Mouse (Mus musculus) frontal cortex, adult 2 months (tissue): ENCODE results near the gene Pld4. TPM values are rescaled to one million over a fixed set of nuclear protein-coding genes. Genes with fewer than 3 reads are reported as not detected.

ENCODE experiments used
- DNase-seq, 2 experiments: peaks; one replicate each; pipeline ENCODE4 v3.0.0; 2022; ENCODE audit warnings: low spot score in 1 of 2; ENCODE audit errors: extremely low spot score in 1 of 2
- polyA plus RNA-seq: library from polyadenylated mRNA; depleted of rRNA; stranded (reverse); fragments of >200 nt; gene quantifications from 2 replicates; pipeline ENCODE4 v1.2.3, GENCODE M21; 2012

The Pld4 gene
- polyA plus RNA-seq, 1 experiment = 20.4 TPM

DNA sequence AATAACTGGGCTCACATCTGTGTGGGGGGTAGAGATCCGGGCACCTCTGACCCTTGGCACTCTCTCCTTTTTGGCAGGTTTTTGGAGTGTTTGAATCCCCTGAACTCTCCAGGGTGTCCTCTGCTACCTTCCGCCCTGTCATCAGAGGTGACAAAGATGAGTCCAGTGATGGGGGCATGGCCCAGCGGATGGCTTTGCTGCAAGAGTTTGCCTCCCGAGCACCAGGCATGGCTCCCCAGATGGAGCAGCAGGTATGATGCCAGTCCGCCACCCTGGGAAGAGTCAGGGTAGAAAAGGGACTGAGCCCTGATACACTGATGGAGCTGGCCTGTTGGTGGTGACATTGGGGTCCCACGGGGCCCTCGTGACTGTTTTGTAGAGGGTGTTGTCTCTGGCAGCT, 23.4 kb upstream of the Pld4 start:
- DNase-seq = no peak

DNA sequence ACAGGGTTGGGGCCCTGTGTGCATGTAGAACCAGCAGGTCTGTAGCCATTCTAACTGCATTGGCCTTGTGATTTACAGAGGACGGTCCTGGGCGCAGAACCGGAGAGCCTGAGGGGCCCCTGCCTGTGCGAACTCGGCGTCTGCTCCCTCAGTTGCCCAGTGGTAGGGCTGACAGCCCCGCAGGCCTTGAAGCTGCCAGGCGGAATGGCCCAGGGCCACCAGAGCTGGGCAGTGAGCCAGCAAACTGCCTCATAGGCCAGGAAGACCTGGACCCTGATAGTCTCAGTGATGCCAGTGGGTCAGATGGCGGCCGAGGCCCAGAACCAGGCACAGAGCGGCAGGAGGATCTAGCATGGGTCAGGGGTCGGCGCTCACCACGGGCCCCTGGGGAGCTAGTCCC, 22.7 kb upstream of the Pld4 start:
- peak in 1 of 2 experiments; percentile 72 for DNase-seq

DNA sequence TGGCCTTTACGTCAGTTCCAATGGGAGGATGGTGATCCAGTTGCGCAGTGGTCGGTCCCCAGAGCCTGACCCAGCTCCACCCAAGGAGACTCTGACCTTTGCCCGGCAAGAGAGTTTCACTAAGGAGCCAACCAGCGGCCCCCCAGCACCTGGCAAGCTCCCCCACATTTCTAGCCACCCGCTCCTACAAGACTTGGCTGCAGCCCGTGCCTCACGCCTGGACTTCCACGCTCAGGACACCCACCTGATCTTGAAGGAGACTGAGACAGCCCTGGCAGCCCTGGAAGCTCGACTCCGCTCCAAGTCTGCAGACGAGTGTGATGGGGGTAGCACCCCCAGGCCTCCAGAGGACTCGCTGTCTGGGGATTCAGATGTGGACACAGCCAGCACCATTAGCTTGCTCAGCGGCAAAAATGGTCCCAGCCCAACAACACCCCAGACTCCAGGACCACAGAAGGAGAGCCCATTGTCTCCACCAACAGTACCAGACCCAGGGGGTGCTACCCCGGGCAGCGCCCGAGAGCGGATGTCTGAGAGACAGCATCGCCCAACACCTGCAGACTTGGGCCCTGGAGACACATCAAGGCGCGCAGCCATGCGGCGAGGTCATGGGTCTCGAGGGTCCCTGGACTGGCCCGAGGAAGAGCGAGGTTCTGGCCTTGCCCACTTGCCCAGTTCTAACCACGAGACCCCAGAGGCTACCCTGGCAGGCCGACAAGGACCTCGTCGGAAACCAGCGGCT, 22.0 kb upstream of the Pld4 start:
- no peak for DNase-seq

DNA sequence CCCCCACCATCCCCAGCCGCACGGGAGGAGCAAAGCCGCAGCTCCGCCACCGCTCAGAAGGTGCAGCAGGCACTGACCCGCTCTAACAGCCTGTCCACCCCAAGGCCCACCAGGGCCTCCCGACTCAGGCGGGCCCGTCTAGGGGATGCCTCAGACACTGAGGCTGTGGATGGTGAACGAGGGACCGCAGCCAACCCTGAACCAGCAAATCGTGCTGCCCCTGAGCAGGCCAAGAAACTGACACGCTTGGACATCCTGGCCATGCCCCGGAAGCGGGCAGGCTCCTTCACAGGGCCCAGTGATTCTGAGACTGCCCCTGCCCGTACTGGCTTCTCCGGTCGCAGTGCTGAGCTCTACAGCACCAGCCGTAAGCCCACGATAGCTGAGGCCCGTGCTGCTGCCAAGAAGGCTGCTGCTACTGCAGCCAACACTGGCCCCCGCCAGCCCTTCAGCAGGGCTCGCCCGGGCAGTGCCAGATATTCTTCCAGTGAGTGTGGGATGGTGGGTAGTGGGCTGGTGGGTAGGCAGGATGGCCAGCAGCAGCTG, 21.4 kb upstream of the Pld4 start:
- no peak for DNase-seq

DNA sequence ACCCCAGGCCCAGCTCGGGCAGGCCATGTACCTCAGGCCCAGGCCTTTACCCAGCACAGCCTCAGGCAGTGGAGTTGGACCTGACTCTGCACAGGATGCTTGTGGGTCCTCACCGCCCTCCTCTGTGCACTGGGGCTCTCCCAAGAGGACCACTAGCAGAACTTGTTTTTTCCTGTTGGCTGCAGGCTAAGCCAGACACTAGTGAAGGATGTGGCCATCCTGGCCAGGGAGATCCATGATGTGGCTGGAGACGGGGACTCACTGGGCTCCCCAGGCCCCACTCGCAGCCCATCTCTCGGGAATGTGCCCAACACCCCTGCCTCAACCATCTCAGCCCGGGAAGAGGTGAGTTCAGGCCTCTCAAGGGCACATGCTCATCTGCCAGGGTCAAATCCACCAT, 17.7 kb upstream of the Pld4 start:
- no peak for DNase-seq

DNA sequence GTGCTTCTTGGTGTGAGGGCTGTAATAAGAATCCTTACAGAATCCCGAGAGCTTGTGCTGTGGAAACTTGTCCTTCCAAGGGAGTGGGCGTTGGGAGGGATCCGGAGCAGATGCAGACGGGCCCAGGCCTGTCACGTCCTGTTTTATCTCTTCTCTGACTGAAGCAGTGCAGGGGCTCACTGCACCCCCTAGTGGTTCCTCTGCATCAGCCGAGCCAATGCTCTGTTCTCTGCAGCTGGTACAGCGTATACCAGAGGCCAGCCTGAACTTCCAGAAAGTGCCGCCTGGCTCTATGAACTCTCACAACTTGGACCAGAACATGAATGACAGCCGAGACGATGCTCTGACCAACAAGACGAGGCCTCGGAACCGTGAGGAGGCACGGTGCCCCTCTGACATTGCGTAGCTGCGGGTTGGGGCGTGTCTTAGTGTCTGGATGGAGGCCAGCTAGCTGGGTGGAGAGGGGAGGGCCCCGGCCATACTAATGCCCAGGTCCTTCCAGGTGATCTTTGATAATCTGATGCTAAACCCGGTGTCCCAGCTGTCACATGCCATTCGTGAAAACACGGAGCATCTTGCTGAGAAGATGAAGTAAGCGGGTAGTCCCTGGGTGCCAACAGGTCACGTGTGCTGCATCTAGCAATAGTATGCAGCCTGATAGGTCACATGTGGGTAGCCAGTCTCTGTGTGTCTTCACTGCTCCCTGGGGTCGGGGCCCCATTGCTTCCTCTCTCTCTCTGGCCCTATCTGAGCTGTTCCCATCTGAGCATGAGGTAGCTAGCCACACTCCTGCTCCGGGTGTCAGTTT, 17.1 kb upstream of the Pld4 start:
- DNase-seq = peak; percentile 80 to 93

DNA sequence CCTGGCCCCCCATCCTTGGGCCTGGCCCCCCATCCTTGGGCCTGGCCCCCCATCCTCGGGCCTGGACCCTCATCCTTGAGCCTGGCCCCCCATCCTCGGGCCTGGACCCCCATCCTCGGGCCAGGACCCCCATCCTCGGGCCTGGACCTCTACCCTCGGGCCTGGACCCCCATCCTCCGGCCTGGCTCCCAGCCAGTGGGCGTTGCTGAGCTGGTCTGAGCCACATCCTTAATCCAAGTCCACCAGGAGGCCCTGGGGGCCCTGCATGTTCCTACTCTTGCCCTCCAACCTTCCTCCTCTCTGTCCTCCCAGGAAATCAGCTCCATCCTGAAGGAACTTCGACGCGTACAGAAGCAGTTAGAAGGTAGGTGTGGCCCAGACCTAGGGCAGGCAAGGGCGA, 16.2 kb upstream of the Pld4 start:
- DNase-seq = no peak

DNA sequence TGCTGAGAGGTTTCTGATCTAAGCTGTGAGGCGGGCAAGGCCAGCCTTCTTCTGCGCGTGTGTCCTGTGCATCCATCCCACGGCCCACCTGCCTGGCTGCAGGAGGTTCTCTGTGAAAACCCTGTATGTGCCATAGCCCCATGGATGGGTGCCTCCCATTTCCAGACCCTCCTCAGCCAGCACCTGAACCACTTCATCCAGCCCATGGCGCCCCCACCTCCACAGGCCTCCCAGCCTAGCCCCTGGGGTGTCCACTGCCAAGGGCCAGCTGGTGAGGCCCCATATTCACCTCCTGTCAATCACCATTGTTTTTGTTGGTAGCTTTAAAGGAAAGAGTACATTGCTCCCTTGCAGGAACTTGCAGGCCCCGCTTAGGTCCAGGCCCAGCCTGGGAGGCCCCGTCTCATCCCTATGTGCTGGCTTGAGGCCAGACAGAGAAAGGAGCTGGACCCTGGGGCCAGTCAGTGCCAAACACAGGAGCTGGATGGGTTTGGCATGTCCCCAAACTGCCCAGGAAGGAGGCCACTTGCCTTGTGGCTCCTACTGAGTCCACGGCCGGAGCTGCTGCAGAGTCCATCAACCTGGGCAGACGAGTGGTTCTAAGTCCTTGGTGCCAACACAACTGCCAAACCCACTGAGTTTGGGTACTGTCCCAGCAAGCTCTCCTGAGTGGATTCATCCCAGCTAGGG, 15.4 kb upstream of the Pld4 start:
- DNase-seq = no peak

DNA sequence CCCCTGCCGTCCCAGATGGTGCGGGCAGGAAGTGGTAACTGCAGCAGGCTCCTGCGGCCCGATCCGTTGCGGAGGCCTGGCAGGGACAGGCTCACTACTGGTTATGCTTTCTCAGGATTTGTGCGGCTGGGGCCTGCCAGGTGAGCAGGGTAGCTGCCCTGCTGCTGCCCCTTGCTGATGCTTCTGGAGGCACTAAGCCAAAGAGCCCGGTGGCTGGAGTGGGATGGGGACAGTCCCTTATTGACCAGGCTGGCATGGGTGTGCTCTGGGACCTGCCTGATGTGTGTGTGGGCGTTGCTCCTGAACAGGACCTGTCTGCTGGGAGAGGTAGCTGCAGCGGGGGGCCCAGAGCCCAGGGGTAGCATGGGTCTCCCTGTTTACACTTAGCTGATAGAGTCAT, 14.7 kb upstream of the Pld4 start:
- DNase-seq = no peak

DNA sequence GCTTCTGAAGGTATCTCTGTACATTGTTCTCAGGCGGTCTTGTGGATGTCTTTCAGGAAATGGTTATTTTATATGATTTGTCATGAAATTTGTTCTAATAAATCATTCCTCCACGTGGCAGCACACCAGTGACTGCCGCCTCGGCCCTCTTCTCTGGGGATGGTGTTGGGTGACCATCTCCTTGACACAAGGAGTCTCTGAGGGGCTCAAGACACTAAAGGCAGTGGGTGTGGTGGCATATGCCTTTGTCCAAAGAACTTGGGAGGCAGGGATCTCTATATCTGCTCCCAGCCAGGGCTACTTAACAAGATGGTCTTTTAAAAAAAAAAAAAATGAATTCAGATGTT, 14.0 kb upstream of the Pld4 start:
- no peak for DNase-seq

DNA sequence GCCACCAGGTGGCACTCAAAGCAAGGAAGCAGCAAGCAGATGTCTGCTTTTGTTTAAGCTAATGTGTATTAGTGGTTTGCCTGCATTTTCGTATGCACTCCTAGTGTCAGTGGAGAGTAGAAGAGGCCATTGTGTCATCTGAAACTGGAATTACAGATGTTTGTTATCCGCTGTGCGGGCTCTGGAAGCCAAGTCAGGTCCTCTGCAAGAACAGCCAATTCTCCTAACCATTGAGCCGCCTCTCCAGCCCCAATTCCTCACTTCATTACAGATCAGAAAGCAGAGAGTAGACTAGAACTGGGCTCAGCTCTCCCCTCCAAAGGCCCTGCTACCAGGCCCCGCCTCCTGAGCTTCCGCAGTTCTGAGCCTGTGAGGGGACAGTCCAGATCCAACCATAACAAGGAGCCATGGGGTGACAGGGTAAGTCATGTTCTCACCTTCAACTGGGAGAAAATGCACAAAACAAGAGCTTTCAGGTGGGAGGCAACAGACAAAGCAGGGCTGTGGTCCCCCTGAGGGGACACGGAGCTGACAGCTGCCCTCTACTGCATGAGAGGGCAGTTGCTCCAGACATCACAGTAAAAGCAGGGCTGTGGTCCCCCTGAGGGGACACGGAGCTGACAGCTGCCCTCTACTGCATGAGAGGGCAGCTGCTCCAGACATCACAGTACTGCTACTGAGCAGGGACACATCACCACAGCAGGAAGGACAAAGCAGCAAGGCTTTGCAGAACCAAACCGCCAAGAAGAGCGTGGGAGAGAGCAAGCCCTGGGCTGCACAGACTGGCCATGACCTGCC, 13.4 kb upstream of the Pld4 start:
- peak in 1 of 2 experiments; percentile 73 for DNase-seq

DNA sequence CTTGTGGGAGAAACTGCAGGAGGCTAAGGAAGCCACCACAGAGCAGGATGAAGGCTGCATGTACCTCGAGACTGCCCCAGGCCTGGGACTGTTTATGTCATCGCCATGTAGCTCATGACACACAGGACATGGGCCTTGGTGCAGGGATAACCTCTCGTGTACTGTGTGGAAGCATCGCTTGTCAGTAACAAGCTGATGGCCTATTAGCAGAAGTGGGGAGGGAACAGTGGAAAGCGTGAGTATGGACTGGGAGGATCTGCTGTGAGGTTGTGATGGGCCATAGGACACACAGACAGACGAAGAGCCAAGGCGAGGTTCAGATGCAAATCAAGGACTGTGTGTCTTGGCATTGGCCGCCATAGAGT, 12.9 kb upstream of the Pld4 start:
- DNase-seq = no peak

DNA sequence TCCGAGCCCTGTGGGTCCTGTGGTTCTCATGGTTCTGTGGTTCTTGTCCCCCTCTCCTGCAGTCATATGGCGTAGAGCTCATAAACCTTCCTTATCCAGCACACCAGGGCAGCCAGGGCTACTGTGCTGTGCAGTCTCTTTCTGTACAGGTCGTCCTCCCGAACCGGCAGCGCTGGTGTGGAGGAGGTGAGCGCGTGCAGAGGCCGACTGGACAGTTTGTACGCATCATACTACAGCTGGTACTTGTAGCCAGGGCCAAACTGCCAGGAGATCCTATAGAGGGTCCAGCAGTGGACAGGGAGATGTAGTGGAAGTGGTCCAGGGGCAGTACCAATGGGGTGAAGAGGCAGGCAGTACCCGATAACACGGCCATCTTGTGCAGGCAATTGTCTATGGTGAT, 9.5 kb upstream of the Pld4 start:
- DNase-seq = no peak

DNA sequence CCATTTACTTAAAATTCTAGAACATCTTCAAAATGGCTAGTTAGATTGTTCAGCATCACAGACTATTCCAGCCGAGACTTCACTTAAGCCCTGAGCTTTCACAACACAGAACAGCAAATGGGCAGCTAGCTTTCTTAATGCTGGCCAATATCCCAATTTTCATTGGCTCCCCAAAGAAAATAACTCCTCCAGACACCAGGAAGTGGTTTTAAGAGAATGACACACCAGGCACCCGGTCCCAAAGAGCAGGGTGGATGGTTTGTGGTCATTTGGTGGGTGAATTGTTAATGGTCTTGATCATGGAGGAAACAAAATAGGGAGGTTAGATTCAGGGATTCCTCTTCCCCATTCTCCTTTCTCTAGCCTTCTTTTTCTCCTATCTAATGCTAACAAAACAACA, 8.1 kb upstream of the Pld4 start:
- no peak for DNase-seq

DNA sequence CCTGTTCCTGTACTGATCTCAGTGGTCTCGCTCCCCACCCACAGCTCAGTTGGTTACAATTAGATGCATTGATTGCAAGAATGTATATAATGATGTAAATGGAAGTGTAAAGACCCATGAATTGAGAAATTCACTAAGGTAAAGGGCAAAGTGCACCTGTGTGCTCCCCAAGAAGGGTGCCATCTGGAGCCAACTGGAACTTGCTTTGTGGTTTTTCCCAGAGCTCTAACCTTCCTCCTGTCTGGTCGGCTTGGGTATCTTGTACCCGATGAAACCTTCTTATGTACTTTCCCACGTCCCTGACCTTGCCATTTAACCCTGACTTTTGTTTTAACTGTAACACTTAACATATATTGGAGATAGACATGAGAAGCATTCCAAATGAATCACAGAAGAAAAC, 4.6 kb upstream of the Pld4 start:
- DNase-seq = no peak

DNA sequence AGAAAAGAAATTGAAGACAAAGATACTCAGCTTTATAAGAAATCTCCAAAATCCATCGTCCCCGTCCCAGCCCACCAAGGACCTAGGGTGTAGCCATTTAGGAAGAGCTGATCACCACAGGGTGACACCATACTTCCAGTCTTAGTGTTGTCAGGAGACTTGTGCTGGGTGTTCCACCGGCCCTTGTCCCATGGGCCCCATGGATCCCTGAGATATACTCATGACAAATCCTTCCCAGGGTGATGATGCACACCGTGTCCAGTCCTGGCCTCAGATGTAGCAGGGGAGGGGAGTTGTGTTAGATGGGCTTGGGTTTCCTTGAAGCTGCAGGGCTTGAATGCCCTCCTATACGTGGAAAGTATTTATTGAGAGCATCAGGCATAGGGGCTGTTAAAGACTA, 2.6 kb upstream of the Pld4 start:
- no peak for DNase-seq

DNA sequence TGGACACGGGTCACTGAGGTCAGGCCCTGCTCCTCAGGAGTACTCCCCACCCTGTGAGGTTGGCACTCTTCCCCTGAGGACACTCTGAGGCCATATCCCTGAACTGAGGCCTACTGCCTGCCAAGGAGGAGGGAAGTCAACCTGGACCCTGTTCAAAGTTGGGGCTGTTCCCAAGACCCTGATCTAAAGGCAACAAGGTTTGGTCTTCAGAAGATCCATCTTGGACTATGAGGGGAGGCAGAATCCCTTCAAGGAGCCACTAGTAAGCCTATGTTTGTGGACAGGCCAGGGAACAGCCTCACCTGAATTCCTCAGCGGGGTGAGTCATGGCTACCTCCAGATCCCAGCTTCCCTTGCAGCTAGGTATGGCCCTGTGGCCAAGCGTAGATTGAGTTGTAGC, 984 bp upstream of the Pld4 start:
- no peak for DNase-seq

DNA sequence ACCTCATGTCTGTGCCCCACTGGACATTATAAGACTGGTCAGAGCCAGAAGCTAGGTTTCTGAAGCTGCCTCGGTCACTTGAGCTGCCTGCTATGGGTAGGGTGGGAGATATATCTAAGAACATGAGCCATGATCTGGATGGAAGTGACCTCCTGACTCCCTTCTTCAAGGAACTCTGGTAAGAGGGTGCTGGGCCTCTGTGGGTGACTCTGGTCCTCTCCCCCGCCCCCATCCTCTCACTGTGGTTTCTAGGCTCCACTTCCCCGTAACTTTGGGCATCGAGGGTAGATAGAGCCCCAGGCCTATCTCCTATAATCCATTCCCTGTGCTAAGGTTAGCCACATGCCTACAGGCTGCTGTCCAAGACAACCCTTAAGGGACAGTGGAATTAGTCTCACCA, 956 bp downstream of the Pld4 start:
- DNase-seq = no peak

DNA sequence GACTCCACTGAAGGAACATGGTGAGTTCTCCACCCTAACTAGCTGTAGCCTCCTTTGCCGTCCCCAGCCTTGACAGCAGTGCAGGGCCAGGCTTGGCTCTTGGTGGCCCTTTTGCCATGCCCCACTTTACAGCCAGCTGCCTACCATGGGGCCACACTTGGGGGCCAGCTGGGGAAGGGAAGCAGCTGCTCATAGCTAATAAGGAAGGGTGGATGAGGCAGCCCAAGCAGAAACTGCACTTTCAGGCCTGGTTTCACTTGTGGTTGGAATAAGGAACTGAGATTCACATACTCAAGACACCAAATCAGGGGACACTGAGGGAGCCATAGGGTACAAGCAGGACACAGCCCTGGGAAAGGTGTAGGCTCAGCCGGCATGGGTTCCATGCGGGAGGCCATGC, 1.6 kb downstream of the Pld4 start:
- DNase-seq = no peak

DNA sequence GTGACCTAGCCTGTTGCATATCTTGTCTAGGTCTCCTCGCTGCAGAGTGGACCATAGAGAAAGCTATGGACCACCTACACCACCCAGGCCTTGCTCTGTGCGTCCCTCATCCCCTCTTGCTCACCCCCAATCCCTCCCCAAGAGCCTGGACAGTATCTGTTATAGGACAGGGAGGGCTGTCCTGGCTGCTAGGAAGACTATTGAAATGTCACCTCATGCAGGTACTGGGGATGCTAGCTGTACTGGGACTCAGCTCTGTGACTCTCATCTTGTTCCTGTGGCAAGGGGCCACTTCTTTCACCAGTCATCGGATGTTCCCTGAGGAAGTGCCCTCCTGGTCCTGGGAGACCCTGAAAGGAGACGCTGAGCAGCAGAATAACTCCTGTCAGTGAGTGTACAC, 2.7 kb downstream of the Pld4 start:
- no peak for DNase-seq

DNA sequence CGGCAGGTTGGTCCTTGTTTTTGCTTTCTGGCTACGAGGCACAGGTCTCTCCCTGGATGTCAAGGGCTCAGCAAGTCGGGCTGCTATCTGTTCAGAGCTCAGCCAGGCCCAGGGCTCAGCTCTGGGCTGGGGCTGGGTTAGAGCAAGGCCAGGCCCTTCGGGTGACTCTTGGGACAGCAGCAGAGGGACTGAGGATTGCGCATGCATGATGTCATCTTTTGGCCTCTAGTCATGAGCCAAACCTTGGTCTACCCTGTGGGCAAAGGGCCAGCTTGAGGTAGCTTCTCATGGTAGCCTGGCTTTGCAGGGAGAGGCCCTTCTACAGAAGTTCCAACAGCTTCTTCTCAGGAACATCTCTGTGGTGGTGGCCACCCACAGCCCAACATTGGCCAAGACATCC, 3.7 kb downstream of the Pld4 start:
- no peak for DNase-seq
